Mouse (Mus musculus): ENCODE measurements around the gene Rbp2.

- TF ChIP-seq CTCF (IDR thresholded peaks at IDR 0.05; ENCODE audit: borderline replicate concordance, extremely low read depth, insufficient read depth, insufficient read length) (no peak), POLR2A (IDR thresholded peaks at IDR 0.05; ENCODE audit: borderline replicate concordance, extremely low read depth, insufficient read depth, insufficient read length, poor library complexity, severe bottlenecking) (no peak)
These were observed 895 bp upstream of the Rbp2 start for GRCm38 (mm10) chr9:98485020-98485419.
